Mouse (Mus musculus) hindbrain, embryonic 14.5 days (tissue): ENCODE results near the gene Nek10. TPM values are rescaled to one million over a fixed set of nuclear protein-coding genes. Genes with fewer than 3 reads are reported as not detected.
"Not testable (repeated sequence)": the region's sequence is repeated elsewhere in the genome, so short reads cannot be mapped to it uniquely, and the experiment has no call there.

Source experiments
- ATAC-seq: fragments of 200-750 bp; cut with Nextera tagmentation; 2 replicates; pipeline ENCODE4 v1.8.0; 2017; ENCODE audit warnings: moderate number of reproducible peaks, mild to moderate bottlenecking, moderate TSS enrichment, moderate library complexity; ENCODE audit not compliant: low FRiP score
- DNase-seq: peaks from one replicate; pipeline ENCODE4 v3.0.0-alpha.2; 2015; ENCODE audit warnings: low spot score
- H3K27ac ChIP-seq: fragments of 300-500 bp; sonication (generic); 2 replicates; pipeline ENCODE4 v1.5.1; 2014; ENCODE audit warnings: mild to moderate bottlenecking, moderate library complexity
- H3K27me3 ChIP-seq: fragments of 300-500 bp; sonication (generic); 2 replicates; pipeline ENCODE4 v1.6.1; 2014; ENCODE audit warnings: mild to moderate bottlenecking, low read length, mixed read lengths; ENCODE audit not compliant: control insufficient read depth, insufficient read depth
- H3K36me3 ChIP-seq: fragments of 300-500 bp; sonication (generic); replicated peaks from 2 replicates; pipeline ENCODE4 v1.6.1; 2014; ENCODE audit not compliant: control insufficient read depth, insufficient read depth
- H3K4me1 ChIP-seq: fragments of 300-500 bp; sonication (generic); replicated peaks from 2 replicates; pipeline ENCODE4 v1.6.1; 2014; ENCODE audit warnings: antibody characterized with exemption, low read length, mixed read lengths; ENCODE audit not compliant: control insufficient read depth, insufficient read depth
- H3K4me2 ChIP-seq: fragments of 300-500 bp; sonication (generic); replicated peaks from 2 replicates; pipeline ENCODE4 v1.6.1; 2014; ENCODE audit warnings: mild to moderate bottlenecking, moderate library complexity
- H3K4me3 ChIP-seq: fragments of 300-500 bp; sonication (generic); replicated peaks from 2 replicates; pipeline ENCODE4 v1.5.1; 2014; ENCODE audit warnings: mild to moderate bottlenecking, low read length
- H3K9ac ChIP-seq: fragments of 300-500 bp; sonication (generic); 2 replicates; pipeline ENCODE4 v1.6.1; 2014
- H3K9me3 ChIP-seq: fragments of 300-500 bp; sonication (generic); 2 replicates; pipeline ENCODE4 v1.6.1; 2016; ENCODE audit warnings: low read length; ENCODE audit not compliant: control insufficient read depth
- WGBS: fragments of 180-500 bp; shearing (Covaris S2); extraction: QIAGEN DNeasy Blood & Tissue Kit; methylation state at CpG from one replicate; pipeline ENCODE4 v1.1.7; 2014; 5-methylcytosine and 5-hydroxymethylcytosine counted together
- polyA plus RNA-seq: library from polyadenylated mRNA; unstranded; fragments of >200 nt; fragmentation: Nextera tagmentation; extraction: Ambion mirVana; gene quantifications from 2 replicates; pipeline ENCODE4 v1.2.1, GENCODE M21; 2014

Gene Nek10
- 0.23 and 0.25 TPM in 2 replicates for polyA plus RNA-seq

- H3K4me1 ChIP-seq, H3K4me2 ChIP-seq, ATAC-seq, H3K27ac ChIP-seq, H3K9me3 ChIP-seq, DNase-seq, H3K27me3 ChIP-seq, H3K4me3 ChIP-seq, H3K9ac ChIP-seq: not testable (repeated sequence)
- peaks cover 18% of the 10 kb centered on the region for H3K36me3 ChIP-seq
- 88% methylated on average over 1 of the region's 2 CpGs for WGBS
Observed at GRCm38 (mm10) chr14:14803115-14803514, at the start of gene Nek10. Nek10 (plus strand) TSS chr14:14803415.

- DNase-seq = no peak
- peaks cover 63% of the 10 kb centered on the region for H3K36me3 ChIP-seq
- no peaks in the 10 kb centered on the region for H3K4me1 ChIP-seq
- WGBS = 84% methylated on average over 2 of the region's 2 CpGs
- no peaks in the 10 kb centered on the region for H3K9me3 ChIP-seq
- no peak for ATAC-seq
- H3K4me3 ChIP-seq = no peak overlapping the region
- no peak overlapping the region for H3K4me2 ChIP-seq
- H3K27me3 ChIP-seq = no peaks in the 10 kb centered on the region
- H3K9ac ChIP-seq = no peak overlapping the region
- no peak overlapping the region for H3K27ac ChIP-seq
Observed at GRCm38 (mm10) chr14:14781169-14781568, 22.0 kb upstream of the Nek10 start.

GRCm38 (mm10) chr14:14784223-14784622 is 19.0 kb upstream of the Nek10 start:
- Histone ChIP-seq H3K9me3 (no peaks in the 10 kb centered on the region), H3K4me3 (no peak overlapping the region), H3K4me1 (no peaks in the 10 kb centered on the region), H3K27me3 (no peaks in the 10 kb centered on the region), H3K27ac (no peak overlapping the region), H3K9ac (no peak overlapping the region), H3K4me2 (no peak overlapping the region), H3K36me3 (peaks cover 58% of the 10 kb centered on the region)
- ATAC-seq = no peak
- no peak for DNase-seq
- WGBS = 91% methylated on average over 1 of the region's 1 CpGs

- 77% methylated on average over 1 of the region's 1 CpGs for WGBS
- no peak for ATAC-seq
- no peak overlapping the region for H3K4me2 ChIP-seq
- DNase-seq = no peak
- no peaks in the 10 kb centered on the region for H3K27me3 ChIP-seq
- H3K4me1 ChIP-seq = no peaks in the 10 kb centered on the region
- peaks cover 59% of the 10 kb centered on the region for H3K36me3 ChIP-seq
- no peak overlapping the region for H3K4me3 ChIP-seq
- no peak overlapping the region for H3K9ac ChIP-seq
- H3K9me3 ChIP-seq = no peaks in the 10 kb centered on the region
- H3K27ac ChIP-seq = no peak overlapping the region
Observed at GRCm38 (mm10) chr14:14786979-14787378, 16.2 kb upstream of the Nek10 start.

GRCm38 (mm10) chr14:14789840-14790470 is 13.3 kb upstream of the Nek10 start:
- no peak overlapping the region for H3K4me3 ChIP-seq
- no peak overlapping the region for H3K27ac ChIP-seq
- WGBS = 91% methylated on average over 4 of the region's 4 CpGs
- H3K4me2 ChIP-seq = no peak overlapping the region
- no peak for ATAC-seq
- no peaks in the 10 kb centered on the region for H3K27me3 ChIP-seq
- DNase-seq = no peak
- H3K4me1 ChIP-seq = no peaks in the 10 kb centered on the region
- no peaks in the 10 kb centered on the region for H3K9me3 ChIP-seq
- peaks cover 44% of the 10 kb centered on the region for H3K36me3 ChIP-seq
- no peak overlapping the region for H3K9ac ChIP-seq

GRCm38 (mm10) chr14:14799861-14800260 is 3.4 kb upstream of the Nek10 start:
- Histone ChIP-seq H3K4me3 (no peak overlapping the region), H3K27ac (no peak overlapping the region), H3K9me3 (no peaks in the 10 kb centered on the region), H3K4me1 (no peaks in the 10 kb centered on the region), H3K4me2 (no peak overlapping the region), H3K9ac (no peak overlapping the region), H3K27me3 (no peaks in the 10 kb centered on the region), H3K36me3 (peaks cover 34% of the 10 kb centered on the region)
- DNase-seq (no peak), ATAC-seq (no peak)
- WGBS = 81% methylated on average over 5 of the region's 5 CpGs

- Histone ChIP-seq H3K4me1 (no peaks in the 10 kb centered on the region), H3K27ac (no peak overlapping the region), H3K4me3 (no peak overlapping the region), H3K9ac (no peak overlapping the region), H3K4me2 (no peak overlapping the region), H3K36me3 (peaks cover 34% of the 10 kb centered on the region), H3K9me3 (no peaks in the 10 kb centered on the region), H3K27me3 (no peaks in the 10 kb centered on the region)
- DNase-seq = no peak
- WGBS = 95% methylated on average over 4 of the region's 4 CpGs
- ATAC-seq = no peak
Observed at GRCm38 (mm10) chr14:14800332-14800731, 2.9 kb upstream of the Nek10 start.

- Histone ChIP-seq H3K36me3 (peaks cover 34% of the 10 kb centered on the region), H3K27me3 (no peaks in the 10 kb centered on the region), H3K4me3 (no peak overlapping the region), H3K27ac (no peak overlapping the region), H3K4me2 (no peak overlapping the region), H3K4me1 (no peaks in the 10 kb centered on the region), H3K9me3 (no peaks in the 10 kb centered on the region), H3K9ac (no peak overlapping the region)
- no peak for DNase-seq
- 95% methylated on average over 3 of the region's 3 CpGs for WGBS
- no peak for ATAC-seq
Observed at GRCm38 (mm10) chr14:14800810-14801209, 2.4 kb upstream of the Nek10 start.

GRCm38 (mm10) chr14:14803921-14804517 is 804 bp downstream of the Nek10 start:
- Histone ChIP-seq H3K9me3 (no peaks in the 10 kb centered on the region), H3K36me3 (peaks cover 15% of the 10 kb centered on the region), H3K4me2 (no peak overlapping the region), H3K27me3 (no peaks in the 10 kb centered on the region), H3K9ac (no peak overlapping the region), H3K4me3 (no peak overlapping the region), H3K4me1 (no peaks in the 10 kb centered on the region), H3K27ac (no peak overlapping the region)
- 14% methylated on average over 10 of the region's 10 CpGs for WGBS
- ATAC-seq = peak; percentile 69
- DNase-seq = no peak
